Mouse (Mus musculus): ENCODE results near the gene Mrps18b. TPM values are rescaled to one million over a fixed set of nuclear protein-coding genes. Genes with fewer than 3 reads are reported as not detected.

The Mrps18b gene
- polyA plus RNA-seq, 1 experiment from 2014 or later: 63.6 TPM

GRCm38 (mm10) chr17:35920384-35920783 lies 4.2 kb upstream of the Mrps18b start:
- Histone ChIP-seq H3K9ac (peak overlapping the region; percentile 98), H3K27ac (peak overlapping the region; percentile 99), H3K4me3 (replicated peaks; ENCODE audit: low read length) (peak overlapping the region; percentile 64), H3K4me1 (replicated peaks; ENCODE audit: control insufficient read depth, insufficient read depth, low read length) (peaks cover 36% of the 10 kb centered on the region), H3K36me3 (replicated peaks; ENCODE audit: control insufficient read depth, insufficient read depth) (peaks cover 29% of the 10 kb centered on the region), H3K27me3 (ENCODE audit: control insufficient read depth, insufficient read depth, low read length) (no peaks in the 10 kb centered on the region), H3K4me2 (replicated peaks) (peak overlapping the region; percentile 97), H3K9me3 (ENCODE audit: control insufficient read depth, low read length) (no peaks in the 10 kb centered on the region)
- DNase-seq (ENCODE audit: low spot score) (no peak), ATAC-seq (ENCODE audit: low FRiP score) (no peak)
- WGBS: 71% methylated on average over 1 of the region's 1 CpGs

- H3K4me3 ChIP-seq (replicated peaks; ENCODE audit: low read length): peak overlapping the region; percentile 64
- ATAC-seq (ENCODE audit: low FRiP score) (no peak), DNase-seq (ENCODE audit: low spot score) (no peak)
- H3K9ac ChIP-seq: peak overlapping the region; percentile 98
- H3K9me3 ChIP-seq (ENCODE audit: control insufficient read depth, low read length): no peaks in the 10 kb centered on the region
- no peaks in the 10 kb centered on the region for H3K27me3 ChIP-seq (ENCODE audit: control insufficient read depth, insufficient read depth, low read length)
- H3K4me1 ChIP-seq (replicated peaks; ENCODE audit: control insufficient read depth, insufficient read depth, low read length): peaks cover 39% of the 10 kb centered on the region
- H3K4me2 ChIP-seq (replicated peaks): peak overlapping the region; percentile 97
- WGBS: 42% methylated on average over 6 of the region's 6 CpGs
- peaks cover 24% of the 10 kb centered on the region for H3K36me3 ChIP-seq (replicated peaks; ENCODE audit: control insufficient read depth, insufficient read depth)
- H3K27ac ChIP-seq: peak overlapping the region; percentile 99
Observed at GRCm38 (mm10) chr17:35919864-35920301, 3.7 kb upstream of the Mrps18b start.

- H3K27ac ChIP-seq: peak overlapping the region; percentile 99
- H3K9ac ChIP-seq: peak overlapping the region; percentile 98
- H3K4me1 ChIP-seq (replicated peaks; ENCODE audit: control insufficient read depth, insufficient read depth, low read length): peaks cover 39% of the 10 kb centered on the region
- WGBS: 3% methylated on average over 7 of the region's 7 CpGs
- peaks cover 19% of the 10 kb centered on the region for H3K36me3 ChIP-seq (replicated peaks; ENCODE audit: control insufficient read depth, insufficient read depth)
- H3K9me3 ChIP-seq (ENCODE audit: control insufficient read depth, low read length): no peaks in the 10 kb centered on the region
- no peaks in the 10 kb centered on the region for H3K27me3 ChIP-seq (ENCODE audit: control insufficient read depth, insufficient read depth, low read length)
- H3K4me3 ChIP-seq (replicated peaks; ENCODE audit: low read length): peak overlapping the region; percentile 64
- ATAC-seq (ENCODE audit: low FRiP score): peak; percentile 41
- DNase-seq (ENCODE audit: low spot score): peak; percentile 96
- H3K4me2 ChIP-seq (replicated peaks): peak overlapping the region; percentile 97
Observed at GRCm38 (mm10) chr17:35919060-35919715, 3.0 kb upstream of the Mrps18b start.

GRCm38 (mm10) chr17:35918276-35919059 lies 2.3 kb upstream of the Mrps18b start:
- under 1% methylated on average over 11 of the region's 11 CpGs for WGBS
- Histone ChIP-seq H3K4me2 (replicated peaks) (peak overlapping the region; percentile 97), H3K27me3 (ENCODE audit: control insufficient read depth, insufficient read depth, low read length) (no peaks in the 10 kb centered on the region), H3K27ac (peak overlapping the region; percentile 99), H3K4me3 (replicated peaks; ENCODE audit: low read length) (peak overlapping the region; percentile 64), H3K9me3 (ENCODE audit: control insufficient read depth, low read length) (no peaks in the 10 kb centered on the region), H3K9ac (peak overlapping the region; percentile 98), H3K4me1 (replicated peaks; ENCODE audit: control insufficient read depth, insufficient read depth, low read length) (peaks cover 39% of the 10 kb centered on the region), H3K36me3 (replicated peaks; ENCODE audit: control insufficient read depth, insufficient read depth) (peaks cover 16% of the 10 kb centered on the region)
- no peak for ATAC-seq (ENCODE audit: low FRiP score)
- peak; percentile 75 for DNase-seq (ENCODE audit: low spot score)

GRCm38 (mm10) chr17:35917463-35918251 lies 1.5 kb upstream of the Mrps18b start:
- Histone ChIP-seq H3K4me1 (replicated peaks; ENCODE audit: control insufficient read depth, insufficient read depth, low read length) (peaks cover 39% of the 10 kb centered on the region), H3K9ac (peak overlapping the region; percentile 98), H3K9me3 (ENCODE audit: control insufficient read depth, low read length) (no peaks in the 10 kb centered on the region), H3K27me3 (ENCODE audit: control insufficient read depth, insufficient read depth, low read length) (no peaks in the 10 kb centered on the region), H3K27ac (peak overlapping the region; percentile 99), H3K4me3 (replicated peaks; ENCODE audit: low read length) (peak overlapping the region; percentile 64), H3K36me3 (replicated peaks; ENCODE audit: control insufficient read depth, insufficient read depth) (peaks cover 15% of the 10 kb centered on the region; the same call in 1 of the 2 replicates), H3K4me2 (replicated peaks) (peak overlapping the region; percentile 97)
- ATAC-seq (ENCODE audit: low FRiP score) (peak; percentile 14; the same call in 1 of the 2 replicates), DNase-seq (ENCODE audit: low spot score) (peak; percentile 81)
- WGBS: under 1% methylated on average over 13 of the region's 13 CpGs

- peak overlapping the region; percentile 99 for H3K27ac ChIP-seq
- WGBS: 2% methylated on average over 8 of the region's 8 CpGs
- H3K4me2 ChIP-seq (replicated peaks): peak overlapping the region; percentile 97
- ATAC-seq (ENCODE audit: low FRiP score) (no peak), DNase-seq (ENCODE audit: low spot score) (peak; percentile 54)
- no peaks in the 10 kb centered on the region for H3K9me3 ChIP-seq (ENCODE audit: control insufficient read depth, low read length)
- peak overlapping the region; percentile 98 for H3K9ac ChIP-seq
- H3K36me3 ChIP-seq (replicated peaks; ENCODE audit: control insufficient read depth, insufficient read depth): peaks cover 15% of the 10 kb centered on the region; the same call in 1 of the 2 replicates
- no peaks in the 10 kb centered on the region for H3K27me3 ChIP-seq (ENCODE audit: control insufficient read depth, insufficient read depth, low read length)
- peaks cover 34% of the 10 kb centered on the region for H3K4me1 ChIP-seq (replicated peaks; ENCODE audit: control insufficient read depth, insufficient read depth, low read length)
- H3K4me3 ChIP-seq (replicated peaks; ENCODE audit: low read length): peak overlapping the region; percentile 64
Observed at GRCm38 (mm10) chr17:35917143-35917462, 914 bp upstream of the Mrps18b start.

GRCm38 (mm10) chr17:35915538-35916296 lies 472 bp downstream of the Mrps18b start:
- Histone ChIP-seq H3K27me3 (ENCODE audit: control insufficient read depth, insufficient read depth, low read length) (no peaks in the 10 kb centered on the region), H3K36me3 (replicated peaks; ENCODE audit: control insufficient read depth, insufficient read depth) (peaks cover 24% of the 10 kb centered on the region; the same call in 1 of the 2 replicates), H3K4me3 (replicated peaks; ENCODE audit: low read length) (peak overlapping the region; percentile 64), H3K9me3 (ENCODE audit: control insufficient read depth, low read length) (no peaks in the 10 kb centered on the region), H3K4me1 (replicated peaks; ENCODE audit: control insufficient read depth, insufficient read depth, low read length) (peaks cover 21% of the 10 kb centered on the region), H3K4me2 (replicated peaks) (peak overlapping the region; percentile 97), H3K9ac (peak overlapping the region; percentile 98), H3K27ac (peak overlapping the region; percentile 99)
- ATAC-seq (ENCODE audit: low FRiP score) (no peak), DNase-seq (ENCODE audit: low spot score) (no peak)
- 4% methylated on average over 28 of the region's 28 CpGs for WGBS

GRCm38 (mm10) chr17:35914975-35915374 lies 1.2 kb downstream of the Mrps18b start:
- Histone ChIP-seq H3K4me1 (replicated peaks; ENCODE audit: control insufficient read depth, insufficient read depth, low read length) (peaks cover 14% of the 10 kb centered on the region), H3K36me3 (replicated peaks; ENCODE audit: control insufficient read depth, insufficient read depth) (peaks cover 24% of the 10 kb centered on the region; the same call in 1 of the 2 replicates), H3K27me3 (ENCODE audit: control insufficient read depth, insufficient read depth, low read length) (no peaks in the 10 kb centered on the region), H3K9ac (no peak overlapping the region), H3K9me3 (ENCODE audit: control insufficient read depth, low read length) (no peaks in the 10 kb centered on the region), H3K4me3 (replicated peaks; ENCODE audit: low read length) (peak overlapping the region; percentile 64; the same call in 1 of the 2 replicates), H3K4me2 (replicated peaks) (peak overlapping the region; percentile 97), H3K27ac (no peak overlapping the region)
- no peak for ATAC-seq (ENCODE audit: low FRiP score)
- 87% methylated on average over 6 of the region's 6 CpGs for WGBS
- DNase-seq (ENCODE audit: low spot score): no peak

Measured in hindbrain, embryonic 14.5 days (tissue).